Mouse (Mus musculus) olfactory bulb, adult 2 months (tissue): ENCODE results near the gene Ppp1r3g.

Source experiments
- CTCF ChIP-seq: fragments of 200-500 bp; IDR thresholded peaks from 2 replicates; pipeline ENCODE4 v1.5.1; 2012; ENCODE audit warnings: low read depth, mild to moderate bottlenecking, low read length, moderate library complexity; ENCODE audit not compliant: insufficient read depth
- POLR2A ChIP-seq: fragments of 200-500 bp; IDR thresholded peaks from 2 replicates; pipeline ENCODE4 v1.6.1; 2012; ENCODE audit warnings: mild to moderate bottlenecking, low read depth, low read length, moderate library complexity; ENCODE audit not compliant: insufficient read depth

GRCm38 (mm10) chr13:36015636-36016035 is 57.0 kb downstream of the Ppp1r3g start:
- no peak for TF ChIP-seq POLR2A
- TF ChIP-seq CTCF = no peak
